Mouse (Mus musculus) megakaryocyte, embryonic 14.5 days (primary cell): ENCODE measurements at regions not wholly inside any gene's neighbourhood (a gene's known extent, or its start where the extent isn't known, plus 50 kb on each side); places are given as distances from the start of the nearest gene placed in this dataset.

Experiments
- H3K27me3 ChIP-seq: replicated peaks from 2 replicates; pipeline ENCODE3; 2012; ENCODE audit warnings: inconsistent platforms
- H3K36me3 ChIP-seq: replicated peaks from 2 replicates; pipeline ENCODE3; 2012; ENCODE audit warnings: low read length, inconsistent platforms, mixed read lengths
- H3K4me1 ChIP-seq: 2 replicates; pipeline ENCODE4 v1.6.1; 2012; ENCODE audit warnings: inconsistent platforms
- H3K4me3 ChIP-seq: replicated peaks from 2 replicates; pipeline ENCODE3; 2012; ENCODE audit warnings: moderate library complexity, mild to moderate bottlenecking, inconsistent platforms
- H3K9me3 ChIP-seq: 2 replicates; pipeline ENCODE4 v1.6.1; 2012; ENCODE audit warnings: inconsistent platforms
- FLI1 ChIP-seq: IDR thresholded peaks from 2 replicates; pipeline ENCODE4 v1.6.1; 2012; ENCODE audit warnings: low read length, inconsistent platforms, mixed read lengths
- GATA1 ChIP-seq: IDR thresholded peaks from 3 replicates; pipeline ENCODE4 v1.6.1; 2012; ENCODE audit warnings: mixed read lengths, low read length, inconsistent platforms, borderline replicate concordance

DNA sequence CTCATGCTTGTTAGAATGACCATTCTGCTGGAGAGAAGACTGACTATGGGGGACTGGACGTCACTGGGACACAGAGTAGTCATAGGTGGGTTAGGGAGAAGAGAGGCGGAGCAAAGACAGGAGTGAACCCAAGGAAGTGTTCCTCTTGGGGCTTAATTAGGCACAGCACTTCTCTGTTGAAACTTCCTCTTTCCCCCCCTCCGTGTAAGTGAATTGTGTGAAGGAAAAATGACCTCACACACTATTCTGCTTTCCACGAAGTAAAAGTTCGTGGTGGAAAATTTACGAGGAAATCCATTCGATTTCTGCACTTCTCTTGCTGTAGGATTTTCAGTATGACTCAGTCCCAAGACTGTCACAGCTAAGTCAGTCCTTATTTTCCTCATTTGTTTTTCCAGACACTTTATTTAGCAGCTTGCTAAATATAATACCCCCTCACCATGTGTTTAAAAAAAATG, 49.9 kb upstream of the Ado start:
- H3K4me1 ChIP-seq: no peaks in the 10 kb centered on the region
- H3K36me3 ChIP-seq: no peaks in the 10 kb centered on the region
- H3K4me3 ChIP-seq: no peak overlapping the region
- no peaks in the 10 kb centered on the region for H3K9me3 ChIP-seq
- no peak for TF ChIP-seq GATA1
- TF ChIP-seq FLI1: no peak
- H3K27me3 ChIP-seq: no peaks in the 10 kb centered on the region
